Mouse (Mus musculus) testis, adult 2 months (tissue): ENCODE results near the gene Tmtc4. TPM values are rescaled to one million over a fixed set of nuclear protein-coding genes. Genes with fewer than 3 reads are reported as not detected.

ENCODE experiments used
- H3K27ac ChIP-seq: fragments of 200-500 bp; 2 replicates; pipeline ENCODE4 v1.5.1; 2012; ENCODE audit warnings: low read depth, low read length; ENCODE audit not compliant: control insufficient read depth, insufficient read depth
- H3K27me3 ChIP-seq: fragments of 200-500 bp; 2 replicates; pipeline ENCODE4 v1.6.1; 2012; ENCODE audit warnings: mild to moderate bottlenecking, low read length, moderate library complexity; ENCODE audit not compliant: control insufficient read depth, insufficient read depth
- H3K36me3 ChIP-seq: fragments of 200-500 bp; 2 replicates; pipeline ENCODE4 v1.6.1; 2012; ENCODE audit warnings: mild to moderate bottlenecking, low read length; ENCODE audit not compliant: control insufficient read depth, insufficient read depth
- H3K4me1 ChIP-seq: fragments of 200-500 bp; 2 replicates; pipeline ENCODE4 v1.6.1; 2012; ENCODE audit warnings: low read length; ENCODE audit not compliant: control insufficient read depth, insufficient read depth
- H3K4me3 ChIP-seq: fragments of 200-500 bp; 2 replicates; pipeline ENCODE4 v1.5.1; 2012; ENCODE audit warnings: low read depth, mild to moderate bottlenecking, low read length, moderate library complexity, mixed read lengths; ENCODE audit not compliant: control insufficient read depth
- CTCF ChIP-seq: fragments of 200-500 bp; IDR thresholded peaks from 2 replicates; pipeline ENCODE4 v1.5.1; 2012; ENCODE audit warnings: low read depth, mild to moderate bottlenecking, inconsistent platforms, low read length, moderate library complexity; ENCODE audit not compliant: control insufficient read depth, insufficient read depth, insufficient replicate concordance
- POLR2A ChIP-seq: fragments of 200-500 bp; IDR thresholded peaks from 2 replicates; pipeline ENCODE4 v1.6.1; 2012; ENCODE audit warnings: low read depth, mild to moderate bottlenecking, inconsistent platforms, low read length, moderate library complexity; ENCODE audit not compliant: control insufficient read depth
- polyA plus RNA-seq: library from polyadenylated mRNA; depleted of rRNA; stranded (reverse); fragments of >200 nt; gene quantifications from 2 replicates; pipeline ENCODE4 v1.2.3, GENCODE M21; 2012

Gene Tmtc4
- polyA plus RNA-seq, 1 experiment: 10.4 TPM

- H3K4me1 ChIP-seq: no peaks in the 10 kb centered on the region
- no peaks in the 10 kb centered on the region for H3K36me3 ChIP-seq
- H3K27ac ChIP-seq: no peak overlapping the region
- H3K4me3 ChIP-seq: no peak overlapping the region
- TF ChIP-seq POLR2A: no peak
- peak; percentile 21; the same call in 1 of the 2 replicates for TF ChIP-seq CTCF
- H3K27me3 ChIP-seq: no peaks in the 10 kb centered on the region
Observed at GRCm38 (mm10) chr14:122950915-122951314, 32.9 kb downstream of the Tmtc4 start.

- no peaks in the 10 kb centered on the region for H3K27me3 ChIP-seq
- no peak overlapping the region for H3K27ac ChIP-seq
- H3K4me1 ChIP-seq: no peaks in the 10 kb centered on the region
- H3K36me3 ChIP-seq: no peaks in the 10 kb centered on the region
- TF ChIP-seq POLR2A: no peak
- no peak for TF ChIP-seq CTCF
- H3K4me3 ChIP-seq: no peak overlapping the region
Observed at GRCm38 (mm10) chr14:122943475-122943853, 40.4 kb downstream of the Tmtc4 start.

GRCm38 (mm10) chr14:122942757-122943474 lies 40.9 kb downstream of the Tmtc4 start:
- Histone ChIP-seq H3K27me3 (no peaks in the 10 kb centered on the region), H3K36me3 (no peaks in the 10 kb centered on the region), H3K4me3 (no peak overlapping the region), H3K4me1 (no peaks in the 10 kb centered on the region), H3K27ac (no peak overlapping the region)
- TF ChIP-seq POLR2A (no peak), CTCF (no peak)

- H3K27me3 ChIP-seq: no peaks in the 10 kb centered on the region
- H3K4me1 ChIP-seq: no peaks in the 10 kb centered on the region
- no peak overlapping the region for H3K4me3 ChIP-seq
- H3K36me3 ChIP-seq: no peaks in the 10 kb centered on the region
- H3K27ac ChIP-seq: no peak overlapping the region
- TF ChIP-seq POLR2A (no peak), CTCF (no peak)
Observed at GRCm38 (mm10) chr14:122936460-122936859, 47.4 kb downstream of the Tmtc4 start.

GRCm38 (mm10) chr14:122920011-122920410 lies 63.8 kb downstream of the Tmtc4 start:
- Histone ChIP-seq H3K36me3 (no peaks in the 10 kb centered on the region), H3K4me1 (no peaks in the 10 kb centered on the region), H3K4me3 (no peak overlapping the region), H3K27ac (no peak overlapping the region), H3K27me3 (no peaks in the 10 kb centered on the region)
- no peak for TF ChIP-seq POLR2A
- TF ChIP-seq CTCF: no peak

- no peaks in the 10 kb centered on the region for H3K27me3 ChIP-seq
- no peak overlapping the region for H3K27ac ChIP-seq
- no peak for TF ChIP-seq CTCF
- no peak for TF ChIP-seq POLR2A
Observed at GRCm38 (mm10) chr14:122917676-122918075, 66.2 kb downstream of the Tmtc4 start.

GRCm38 (mm10) chr14:122913657-122914056 lies 70.2 kb downstream of the Tmtc4 start, which contains the start of gene Ggact:
Gene Ggact (minus strand): TSS chr14:122913757.
- H3K27ac ChIP-seq: peak within 1 kb of the TSS; percentile 75
- no peaks in the 10 kb centered on the region for H3K36me3 ChIP-seq
- H3K27me3 ChIP-seq: no peaks in the 10 kb centered on the region
- TF ChIP-seq CTCF: no peak
- H3K4me1 ChIP-seq: no peaks in the 10 kb centered on the region
- peak within 1 kb of the TSS; percentile 89 for H3K4me3 ChIP-seq

More at GRCm38 (mm10) chr14:122917676-122918075, 66.2 kb downstream of the Tmtc4 start:
- Histone ChIP-seq H3K4me1 (no peaks in the 10 kb centered on the region), H3K4me3 (no peak overlapping the region), H3K36me3 (no peaks in the 10 kb centered on the region)
